Mouse (Mus musculus) central nervous system, embryonic 14 days (tissue): ENCODE data around the gene Olfr1255. TPM values are rescaled to one million over a fixed set of nuclear protein-coding genes. Genes with fewer than 3 reads are reported as not detected.

Source experiments
- polyA plus RNA-seq: library from polyadenylated mRNA; depleted of rRNA; stranded (reverse); fragments of >200 nt; gene quantifications from 2 replicates; pipeline ENCODE4 v1.2.3, GENCODE M21; 2012; rRNA removed

Olfr1255 gene
- polyA plus RNA-seq: not detected in 2 replicates

DNA sequence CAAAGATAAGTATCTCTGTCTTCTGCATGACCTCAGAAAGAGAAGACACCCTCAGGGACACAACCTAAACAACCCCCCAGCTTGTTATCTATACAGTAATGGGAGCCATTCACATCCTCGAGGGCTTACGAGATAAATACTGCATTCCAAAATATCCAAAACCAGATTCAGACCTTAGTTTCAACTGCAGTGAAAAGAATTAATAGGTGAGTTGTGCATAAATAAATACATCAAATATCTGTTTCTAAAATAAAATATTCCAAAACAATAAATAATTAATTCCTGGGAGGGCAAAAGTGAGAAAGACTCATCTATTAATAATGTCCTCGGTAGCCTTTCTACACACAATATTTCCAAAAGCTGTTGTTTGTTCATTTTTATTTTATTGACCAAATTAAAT, at the start of gene Olfr1255:
Gene Olfr1255, plus strand, starts transcription at position 301 of the 400 bp plus-strand sequence.

DNA sequence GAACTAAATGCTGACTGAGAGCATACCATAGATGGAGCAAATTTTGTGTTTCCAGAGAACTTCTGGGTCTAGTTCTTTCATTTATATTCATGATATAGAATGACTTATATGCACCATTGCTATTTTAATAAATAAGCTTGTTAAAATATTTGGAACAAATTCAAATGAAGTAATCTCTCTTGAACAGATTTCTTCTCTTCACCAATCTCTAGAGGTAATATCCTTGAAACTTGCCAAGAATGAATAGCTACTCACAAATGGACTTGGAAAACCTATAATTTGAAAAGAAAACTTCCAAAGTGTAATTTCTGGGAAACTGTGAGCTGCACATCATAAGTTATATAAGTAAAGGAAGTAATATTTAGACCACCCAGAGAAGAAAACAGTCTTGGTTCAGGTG, 18.3 kb upstream of the Olfr1255 start, which contains the start of gene Olfr1254:
Gene Olfr1254, minus strand, starts transcription at position 101 of the 400 bp plus-strand sequence.

DNA sequence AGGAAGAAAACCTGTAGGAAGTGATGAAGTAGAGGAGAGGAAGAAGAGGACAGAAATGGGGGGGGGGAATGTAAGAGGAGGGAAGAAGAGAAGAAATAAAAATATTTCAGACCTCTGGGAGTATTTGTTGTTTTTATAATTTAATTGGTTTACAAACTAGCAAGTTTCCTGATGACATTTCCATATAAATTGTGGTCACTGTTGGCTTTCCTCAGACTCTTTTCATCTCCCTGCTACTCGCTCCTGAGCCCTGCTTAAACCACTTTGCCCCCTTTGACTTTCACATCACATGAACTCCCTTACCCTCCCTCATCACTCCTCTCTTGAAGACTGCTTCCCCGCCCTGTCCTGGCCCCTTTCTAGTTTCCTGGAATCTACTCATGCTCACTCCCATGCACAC, 29.6 kb downstream of the Olfr1255 start, which contains the start of gene Olfr1256:
Gene Olfr1256, minus strand, starts transcription at position 101 of the 400 bp plus-strand sequence.

DNA sequence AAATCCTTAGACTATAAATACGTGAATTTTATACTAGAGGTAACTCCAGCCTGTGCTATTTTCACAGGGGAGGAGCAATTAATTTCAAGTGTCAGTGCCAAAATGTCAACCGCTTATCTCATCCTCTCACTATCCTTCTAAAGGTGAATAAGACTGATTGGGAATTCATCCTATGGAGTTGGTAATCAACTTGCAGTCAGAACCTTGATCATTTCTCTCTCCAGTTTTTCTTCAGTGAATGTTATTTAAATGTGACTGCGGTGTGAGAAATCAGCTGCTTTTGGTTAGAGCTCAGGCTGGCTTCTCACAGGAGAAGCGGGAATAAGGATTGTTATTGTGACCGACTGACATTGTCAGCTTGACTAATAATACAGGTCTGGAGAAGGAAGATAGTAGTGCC, 36.3 kb downstream of the Olfr1255 start, which contains the start of gene Olfr48:
Gene Olfr48, minus strand, starts transcription at position 101 of the 400 bp plus-strand sequence.

Other genes with a start within 250 kb of the Olfr1255 start
- gene Olfr1245, start 233.6 kb upstream of the Olfr1255 start, polyA plus RNA-seq: not detected in 2 replicates
- gene Olfr1246, start 218.9 kb upstream of the Olfr1255 start, polyA plus RNA-seq: not detected in 2 replicates
- not detected in 2 replicates for gene Olfr1247, start 197.9 kb upstream of the Olfr1255 start, polyA plus RNA-seq
- not detected in 2 replicates for gene Olfr1248, start 193.8 kb upstream of the Olfr1255 start, polyA plus RNA-seq
- gene Olfr1249, start 177.1 kb upstream of the Olfr1255 start, polyA plus RNA-seq: not detected in 2 replicates
- 0.01 TPM in 1 of 2 replicates, not detected in the other for gene Olfr1250, start 150.6 kb upstream of the Olfr1255 start, polyA plus RNA-seq
- gene Olfr1251, start 140.1 kb upstream of the Olfr1255 start, polyA plus RNA-seq: not detected in 2 replicates
- not detected in 2 replicates for gene Olfr1252, start 87.0 kb upstream of the Olfr1255 start, polyA plus RNA-seq
- gene Olfr1253, start 55.0 kb upstream of the Olfr1255 start, polyA plus RNA-seq: not detected in 2 replicates
- not detected in 2 replicates for gene Olfr1254, start 18.4 kb upstream of the Olfr1255 start, polyA plus RNA-seq
- gene Olfr1256, start 29.5 kb downstream of the Olfr1255 start, polyA plus RNA-seq: not detected in 2 replicates
- gene Olfr48, start 36.2 kb downstream of the Olfr1255 start, polyA plus RNA-seq: 0.06 TPM in 1 of 2 replicates, not detected in the other
- gene Olfr1257, start 66.4 kb downstream of the Olfr1255 start, polyA plus RNA-seq: not detected in 2 replicates
- not detected in 2 replicates for gene Olfr1258, start 115.3 kb downstream of the Olfr1255 start, polyA plus RNA-seq
- gene Olfr1259, start 136.6 kb downstream of the Olfr1255 start, polyA plus RNA-seq: not detected in 2 replicates
- not detected in 2 replicates for gene Olfr1260, start 162.3 kb downstream of the Olfr1255 start, polyA plus RNA-seq
- gene Olfr1261, start 179.2 kb downstream of the Olfr1255 start, polyA plus RNA-seq: not detected in 2 replicates
- gene Olfr1262, start 188.1 kb downstream of the Olfr1255 start, polyA plus RNA-seq: not detected in 2 replicates
- gene Olfr1263, start 200.1 kb downstream of the Olfr1255 start, polyA plus RNA-seq: not detected in 2 replicates
- not detected in 2 replicates for gene Olfr1264, start 213.5 kb downstream of the Olfr1255 start, polyA plus RNA-seq
- not detected in 2 replicates for gene Olfr1265, start 223.3 kb downstream of the Olfr1255 start, polyA plus RNA-seq